Mouse (Mus musculus) hindbrain, postnatal 0 days (tissue): Measurements from ENCODE around the gene Rab11b. TPM values are rescaled to one million over a fixed set of nuclear protein-coding genes. Genes with fewer than 3 reads are reported as not detected.

Experiments used
- ATAC-seq: fragments of 200-750 bp; cut with Nextera tagmentation; 2 replicates; pipeline ENCODE4 v1.8.0; 2017; ENCODE audit warnings: mild to moderate bottlenecking, moderate TSS enrichment, moderate library complexity
- DNase-seq: peaks from one replicate; pipeline ENCODE4 v3.0.0-alpha.2; 2015; ENCODE audit warnings: low spot score
- H3K27ac ChIP-seq: fragments of 300-500 bp; sonication (generic); 2 replicates; pipeline ENCODE4 v1.5.1; 2014; ENCODE audit warnings: mild to moderate bottlenecking
- H3K27me3 ChIP-seq: fragments of 300-500 bp; sonication (generic); 2 replicates; pipeline ENCODE4 v1.6.1; 2014; ENCODE audit warnings: low read length, mixed read lengths; ENCODE audit not compliant: insufficient read depth
- H3K36me3 ChIP-seq: fragments of 300-500 bp; sonication (generic); 2 replicates; pipeline ENCODE4 v1.6.1; 2014; ENCODE audit warnings: low read length, mixed read lengths; ENCODE audit not compliant: insufficient read depth
- H3K4me1 ChIP-seq: fragments of 300-500 bp; sonication (generic); 2 replicates; pipeline ENCODE4 v1.6.1; 2014; ENCODE audit warnings: antibody characterized with exemption, low read length, mixed read lengths; ENCODE audit not compliant: insufficient read depth
- H3K4me2 ChIP-seq: fragments of 300-500 bp; sonication (generic); 2 replicates; pipeline ENCODE4 v1.6.1; 2014; ENCODE audit warnings: low read depth, mild to moderate bottlenecking, low read length, moderate library complexity, mixed read lengths
- H3K4me3 ChIP-seq: fragments of 300-500 bp; sonication (generic); 2 replicates; pipeline ENCODE4 v1.5.1; 2014; ENCODE audit warnings: low read length
- H3K9ac ChIP-seq: fragments of 300-500 bp; sonication (generic); replicated peaks from 2 replicates; pipeline ENCODE4 v1.6.1; 2014; ENCODE audit warnings: mild to moderate bottlenecking, low read length, moderate library complexity, mixed read lengths
- H3K9me3 ChIP-seq: fragments of 300-500 bp; sonication (generic); 2 replicates; pipeline ENCODE4 v1.6.1; 2016; ENCODE audit warnings: low read length, mixed read lengths
- CTCF ChIP-seq: IDR thresholded peaks from 2 replicates; pipeline ENCODE4 v1.5.1; 2016; ENCODE audit warnings: antibody characterized with exemption, control low read depth, low read depth
- WGBS: fragments of 180-500 bp; shearing (Covaris S2); extraction: QIAGEN DNeasy Blood & Tissue Kit; methylation state at CpG from one replicate; pipeline ENCODE4 v1.1.7; 2014; 5-methylcytosine and 5-hydroxymethylcytosine counted together
- polyA plus RNA-seq: library from polyadenylated mRNA; unstranded; fragments of >200 nt; fragmentation: Nextera tagmentation; extraction: Ambion mirVana; gene quantifications from 2 replicates; pipeline ENCODE4 v1.2.1, GENCODE M21; 2015
- total RNA-seq: library from RNA; depleted of rRNA; stranded (reverse); fragments of >200 nt; gene quantifications from 2 replicates; pipeline ENCODE4 v1.2.3, GENCODE M21; 2014

Rab11b gene
- total and polyA plus RNA-seq, 2 experiments from 2014 or later = 123 to 583 TPM

DNA sequence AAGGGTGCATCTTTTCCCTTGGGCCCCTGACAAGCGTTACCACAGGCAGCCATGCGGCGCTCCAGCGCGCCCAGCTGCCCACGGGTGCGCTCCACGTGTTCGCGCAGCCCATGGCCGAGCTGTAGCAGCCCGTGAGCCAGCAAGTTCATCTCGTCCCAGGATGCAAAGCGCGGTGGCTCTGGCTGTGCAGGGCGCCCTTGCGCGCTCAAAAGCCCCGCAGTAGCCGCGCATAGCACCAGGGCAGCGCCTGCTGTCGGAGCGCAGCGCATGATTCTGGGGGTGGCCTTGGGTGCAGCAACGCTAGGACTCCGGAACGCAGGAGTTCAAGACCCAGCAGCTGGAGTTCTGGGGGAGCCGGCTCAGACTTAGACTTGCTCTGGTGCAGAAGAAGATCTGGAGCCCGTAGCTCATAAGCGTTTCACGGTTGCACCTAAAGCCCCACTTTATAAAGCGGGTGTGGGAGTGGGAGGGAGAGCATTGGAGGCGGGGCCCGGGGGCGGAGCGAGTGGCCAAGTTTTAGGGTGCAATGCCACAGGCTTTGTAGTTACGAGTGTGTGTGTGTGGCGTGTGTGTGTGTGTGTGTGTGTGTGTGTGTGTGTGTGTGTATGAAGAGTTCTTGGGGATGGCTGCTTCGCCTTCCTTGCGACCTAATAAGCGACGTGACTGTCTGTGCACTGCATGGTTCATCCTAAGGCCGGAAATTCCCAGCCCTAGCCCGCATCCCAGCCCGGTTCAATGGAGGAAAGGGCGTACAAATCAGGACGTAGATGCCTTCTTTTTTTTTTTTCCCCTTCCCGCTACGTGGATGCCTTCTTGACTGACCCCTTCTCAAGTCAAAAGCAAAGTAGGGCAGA lies 21.0 kb upstream of the Rab11b start, which contains the start of gene Angptl4:
Gene Angptl4, minus strand, starts transcription at position 707 of the 854 bp plus-strand sequence.
- WGBS = 1% methylated on average over 50 of the region's 50 CpGs
- no peak for TF ChIP-seq CTCF
- DNase-seq (peak; percentile 72), ATAC-seq (peak; percentile 76)
- Histone ChIP-seq H3K27me3 (no peaks in the 10 kb centered on the region), H3K4me1 (peaks cover 29% of the 10 kb centered on the region), H3K9me3 (no peaks in the 10 kb centered on the region), H3K36me3 (no peaks in the 10 kb centered on the region), H3K27ac (peak within 1 kb of the TSS; percentile 75), H3K9ac (peak within 1 kb of the TSS; percentile 51), H3K4me3 (peak within 1 kb of the TSS; percentile 46), H3K4me2 (peak within 1 kb of the TSS; percentile 86)

DNA sequence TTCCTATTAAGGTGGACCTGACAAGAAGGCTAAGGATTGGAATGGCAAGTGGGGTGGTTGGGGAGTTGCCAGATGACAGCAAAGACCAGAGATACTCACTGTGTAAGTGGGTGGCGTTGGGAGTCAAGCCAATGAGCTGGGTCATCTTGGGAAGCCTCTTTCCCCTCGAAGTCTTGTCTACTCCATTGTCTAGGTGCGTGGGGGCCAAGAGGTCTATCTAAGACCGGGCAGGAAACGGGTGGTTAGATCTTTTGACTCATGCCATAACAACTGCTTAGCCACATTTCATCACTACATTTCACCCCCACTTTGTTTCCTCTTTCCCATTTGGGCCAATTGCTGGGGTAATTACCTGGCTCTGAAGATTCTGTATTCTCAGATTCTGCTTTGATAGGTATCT lies 20.1 kb upstream of the Rab11b start:
- Histone ChIP-seq H3K4me2 (peak overlapping the region; percentile 86), H3K9ac (peak overlapping the region; percentile 51; the same call in 1 of the 2 replicates), H3K9me3 (no peaks in the 10 kb centered on the region), H3K4me1 (peaks cover 29% of the 10 kb centered on the region), H3K4me3 (peak overlapping the region; percentile 46), H3K27me3 (no peaks in the 10 kb centered on the region), H3K36me3 (no peaks in the 10 kb centered on the region), H3K27ac (peak overlapping the region; percentile 75)
- no peak for DNase-seq
- no peak for ATAC-seq
- no peak for TF ChIP-seq CTCF
- WGBS = 75% methylated on average over 5 of the region's 5 CpGs

- H3K4me1 ChIP-seq = peaks cover 29% of the 10 kb centered on the region
- peak overlapping the region; percentile 75 for H3K27ac ChIP-seq
- DNase-seq = no peak
- H3K9ac ChIP-seq = 0 out of 2 replicates have a peak overlapping the region, but pooled peaks have one; percentile 28
- peak overlapping the region; percentile 46 for H3K4me3 ChIP-seq
- WGBS = 82% methylated on average over 5 of the region's 5 CpGs
- H3K27me3 ChIP-seq = no peaks in the 10 kb centered on the region
- TF ChIP-seq CTCF = no peak
- no peak for ATAC-seq
- H3K4me2 ChIP-seq = peak overlapping the region; percentile 86
- H3K36me3 ChIP-seq = no peaks in the 10 kb centered on the region
- no peaks in the 10 kb centered on the region for H3K9me3 ChIP-seq
Measured at GRCm38 (mm10) chr17:33779967-33780295, 19.6 kb upstream of the Rab11b start.

DNA sequence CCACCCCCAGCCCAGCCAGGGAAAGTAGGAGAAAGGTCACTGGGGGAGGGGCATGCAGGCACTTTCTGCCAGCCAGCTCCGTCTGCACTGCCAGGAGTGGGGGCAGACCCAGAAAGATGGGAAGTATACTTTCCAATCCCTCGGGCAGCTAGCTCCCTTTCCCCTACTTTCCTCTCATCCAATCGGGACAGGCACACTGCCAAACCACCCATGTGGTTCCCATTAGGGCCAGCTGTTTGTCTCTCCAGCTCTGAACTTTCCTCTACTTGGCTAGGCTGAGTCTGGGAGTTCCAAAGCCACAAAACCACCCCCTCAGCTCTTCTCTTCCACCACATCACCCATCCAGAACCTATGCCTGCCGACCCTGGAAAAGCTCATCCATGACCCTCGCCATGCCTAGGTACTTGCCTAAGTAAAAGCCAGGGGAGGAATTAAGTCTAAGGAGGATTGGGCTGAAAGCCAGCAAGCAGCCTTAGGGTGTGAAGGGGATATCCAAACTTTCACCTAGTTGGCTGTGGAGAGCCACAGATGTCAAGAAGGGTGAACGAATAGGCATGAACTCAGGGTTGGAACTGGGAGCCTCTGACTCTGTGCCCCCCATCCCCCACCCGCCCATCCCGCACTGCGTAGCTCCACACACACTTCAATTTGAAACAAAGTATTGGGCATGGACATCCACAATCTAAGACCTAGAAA lies 19.1 kb upstream of the Rab11b start:
- H3K4me2 ChIP-seq = peak overlapping the region; percentile 86
- 0 out of 2 replicates have a peak overlapping the region, but pooled peaks have one; percentile 28 for H3K9ac ChIP-seq
- DNase-seq (peak; percentile 92), ATAC-seq (peak; percentile 91)
- H3K4me3 ChIP-seq = peak overlapping the region; percentile 46
- no peaks in the 10 kb centered on the region for H3K9me3 ChIP-seq
- TF ChIP-seq CTCF = no peak
- peaks cover 29% of the 10 kb centered on the region for H3K4me1 ChIP-seq
- WGBS = 40% methylated on average over 9 of the region's 9 CpGs
- H3K27ac ChIP-seq = peak overlapping the region; percentile 75
- no peaks in the 10 kb centered on the region for H3K36me3 ChIP-seq
- no peaks in the 10 kb centered on the region for H3K27me3 ChIP-seq

DNA sequence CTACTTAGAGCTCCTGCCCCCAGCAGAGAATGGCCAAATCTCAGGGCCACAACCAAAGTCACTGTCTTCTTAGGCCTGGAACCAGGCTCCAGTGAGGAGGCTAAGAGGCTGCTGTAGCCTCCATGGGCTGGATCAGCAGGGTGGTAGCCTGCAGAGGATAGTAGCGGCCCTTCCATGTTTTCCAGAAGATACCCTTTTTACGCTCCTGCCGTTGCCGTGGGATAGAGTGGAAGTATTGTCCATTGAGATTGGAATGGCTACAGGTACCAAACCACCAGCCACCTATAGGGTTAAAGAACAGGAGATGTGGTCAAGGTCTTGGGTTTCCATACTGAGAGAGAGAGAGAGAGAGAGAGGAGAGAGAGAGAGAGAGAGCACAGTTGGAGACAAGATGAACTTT lies 15.0 kb upstream of the Rab11b start:
- no peak for TF ChIP-seq CTCF
- WGBS = 91% methylated on average over 4 of the region's 4 CpGs
- no peak overlapping the region for H3K9ac ChIP-seq
- H3K27ac ChIP-seq = no peak overlapping the region
- no peaks in the 10 kb centered on the region for H3K36me3 ChIP-seq
- H3K4me2 ChIP-seq = no peak overlapping the region
- ATAC-seq = no peak
- H3K27me3 ChIP-seq = no peaks in the 10 kb centered on the region
- H3K4me3 ChIP-seq = no peak overlapping the region
- DNase-seq = no peak
- no peaks in the 10 kb centered on the region for H3K9me3 ChIP-seq
- H3K4me1 ChIP-seq = peaks cover 19% of the 10 kb centered on the region

GRCm38 (mm10) chr17:33774573-33775155 lies 14.3 kb upstream of the Rab11b start:
- Histone ChIP-seq H3K4me2 (no peak overlapping the region), H3K4me1 (peaks cover 13% of the 10 kb centered on the region; the same call in 1 of the 2 replicates), H3K9me3 (no peaks in the 10 kb centered on the region), H3K27me3 (no peaks in the 10 kb centered on the region), H3K9ac (no peak overlapping the region), H3K4me3 (no peak overlapping the region), H3K27ac (no peak overlapping the region), H3K36me3 (no peaks in the 10 kb centered on the region)
- WGBS = 87% methylated on average over 8 of the region's 8 CpGs
- no peak for TF ChIP-seq CTCF
- ATAC-seq (no peak), DNase-seq (no peak)
